Comparison of ENCODE assay signal across 8 mouse cellular contexts in genomic region chrX:98890072-98890405, GRCm38 (mm10). TPM values are rescaled to one million over a fixed set of nuclear protein-coding genes. Genes with fewer than 3 reads are reported as not detected.
DNase-seq lines count a peak whose midpoint lies in the region; ATAC-seq and TF ChIP-seq lines count a peak whose summit lies in the region.

No protein-coding gene starts in this region.

- no peaks in the 10 kb centered on the region for H3K9me3 ChIP-seq in neural tube, embryonic 11.5 days (ENCODE audit: control insufficient read depth, low read length)
- H3K9me3 ChIP-seq in limb, embryonic 13.5 days, result no peaks in the 10 kb centered on the region

- DNase-seq in cerebellum, adult 9-10 months, result no peak
- DNase-seq in neural tube, embryonic 11.5 days (ENCODE audit: low spot score), result peak; percentile 53
- DNase-seq in neural tube, embryonic 10.5 days (ENCODE audit: extremely low spot score, low spot score), result no peak
- no peak for DNase-seq in adipocyte (ENCODE audit: low spot score)
- no peak for DNase-seq in layer of hippocampus, postnatal 14 days (ENCODE audit: low spot score in 2 of 2)

- peak overlapping the region; percentile 58 for H3K9ac ChIP-seq in neural tube, embryonic 11.5 days (ENCODE audit: low read length)
- peak overlapping the region; percentile 60 for H3K9ac ChIP-seq in limb, embryonic 13.5 days

- H3K4me2 ChIP-seq in neural tube, embryonic 11.5 days (ENCODE audit: low read depth), result peak overlapping the region; percentile 43
- peak overlapping the region; percentile 62 for H3K4me2 ChIP-seq in limb, embryonic 13.5 days (replicated peaks)

- WGBS in neural tube, embryonic 11.5 days, result 18% methylated on average over 14 of the region's 14 CpGs
- WGBS in limb, embryonic 13.5 days, result 14% methylated on average over 14 of the region's 14 CpGs
- WGBS in olfactory bulb, adult 2 months, result 16% methylated on average over 14 of the region's 14 CpGs

- TF ChIP-seq POLR2A in olfactory bulb, adult 2 months (IDR thresholded peaks at IDR 0.05; ENCODE audit: insufficient read depth, low read depth, low read length), result no peak

- no peaks in the 10 kb centered on the region; the same call in 1 of the 2 replicates for H3K27me3 ChIP-seq in neural tube, embryonic 11.5 days (ENCODE audit: control insufficient read depth, insufficient read depth, low read length)
- H3K27me3 ChIP-seq in limb, embryonic 13.5 days, result peaks cover 28% of the 10 kb centered on the region

- H3K4me1 ChIP-seq in neural tube, embryonic 11.5 days (ENCODE audit: control insufficient read depth, insufficient read depth, low read length), result no peaks in the 10 kb centered on the region
- no peaks in the 10 kb centered on the region for H3K4me1 ChIP-seq in limb, embryonic 13.5 days
- H3K4me1 ChIP-seq in olfactory bulb, adult 2 months (ENCODE audit: control insufficient read depth, insufficient read depth, low read length), result no peaks in the 10 kb centered on the region

- no peak for TF ChIP-seq CTCF in olfactory bulb, adult 2 months (IDR thresholded peaks at IDR 0.05; ENCODE audit: insufficient read depth, low read depth, low read length)

- H3K4me3 ChIP-seq in neural tube, embryonic 11.5 days (ENCODE audit: low read depth, low read length), result peak overlapping the region; percentile 40
- H3K4me3 ChIP-seq in limb, embryonic 13.5 days, result peak overlapping the region; percentile 55
- peak overlapping the region; percentile 85 for H3K4me3 ChIP-seq in olfactory bulb, adult 2 months (ENCODE audit: insufficient read depth, low read depth, low read length)

- H3K27ac ChIP-seq in neural tube, embryonic 11.5 days (ENCODE audit: low read depth, low read length), result no peak overlapping the region
- H3K27ac ChIP-seq in limb, embryonic 13.5 days, result peak overlapping the region; percentile 48; the same call in 1 of the 2 replicates
- H3K27ac ChIP-seq in olfactory bulb, adult 2 months (ENCODE audit: insufficient read depth, low read depth, low read length), result peak overlapping the region; percentile 94

- ATAC-seq in cerebellum, adult (ENCODE audit: insufficient number of reproducible peaks, low FRiP score, low TSS enrichment), result peak; percentile 11; the same call in 1 of the 2 replicates
- no peak; the same call in 1 of the 2 replicates for ATAC-seq in neural tube, embryonic 11.5 days (ENCODE audit: insufficient read depth, low FRiP score, low TSS enrichment)
- ATAC-seq in limb, embryonic 13.5 days (ENCODE audit: low FRiP score, low read depth), result no peak

- H3K36me3 ChIP-seq in neural tube, embryonic 11.5 days (ENCODE audit: control insufficient read depth, insufficient read depth, low read length), result no peaks in the 10 kb centered on the region
- H3K36me3 ChIP-seq in limb, embryonic 13.5 days, result no peaks in the 10 kb centered on the region

RNA-seq across cellular contexts. Expression of gene Ophn1, which starts 0.8 kb away (rescaled TPM):
- 17.4 and 18.4 TPM in 2 replicates for polyA plus RNA-seq in neural tube, embryonic 11.5 days (2014; fragmentation: Nextera tagmentation; extraction: Ambion mirVana)
- 21.4 and 23.6 TPM in 2 replicates for polyA plus RNA-seq in limb, embryonic 13.5 days (2015; fragmentation: Nextera tagmentation; extraction: Ambion mirVana)
- not detected in 2 replicates for polyA plus RNA-seq in olfactory bulb, adult 2 months (2012; ENCODE audit: insufficient read depth, insufficient read length, low replicate concordance, missing spikeins)
- 10 to 100 TPM; 38.9 to 41.8 TPM for total RNA-seq in layer of hippocampus, postnatal 14 days (2021)

RNA-seq across cellular contexts. Expression of gene Yipf6, which starts 46.1 kb away (rescaled TPM):
- polyA plus RNA-seq in neural tube, embryonic 11.5 days (2014; fragmentation: Nextera tagmentation; extraction: Ambion mirVana), result 22.5 and 22.7 TPM in 2 replicates
- polyA plus RNA-seq in limb, embryonic 13.5 days (2015; fragmentation: Nextera tagmentation; extraction: Ambion mirVana), result 16.9 and 17.7 TPM in 2 replicates
- not detected in 2 replicates for polyA plus RNA-seq in olfactory bulb, adult 2 months (2012; ENCODE audit: insufficient read depth, insufficient read length, low replicate concordance, missing spikeins)
- 10 to 100 TPM; 38.3 to 38.8 TPM for total RNA-seq in layer of hippocampus, postnatal 14 days (2021)
